Mouse (Mus musculus): ENCODE measurements around the gene Enc1. TPM values are rescaled to one million over a fixed set of nuclear protein-coding genes. Genes with fewer than 3 reads are reported as not detected.

Enc1 gene
- total and polyA plus RNA-seq, 3 experiments, result 3.7 to 7.0 (median 6.4) TPM

DNA sequence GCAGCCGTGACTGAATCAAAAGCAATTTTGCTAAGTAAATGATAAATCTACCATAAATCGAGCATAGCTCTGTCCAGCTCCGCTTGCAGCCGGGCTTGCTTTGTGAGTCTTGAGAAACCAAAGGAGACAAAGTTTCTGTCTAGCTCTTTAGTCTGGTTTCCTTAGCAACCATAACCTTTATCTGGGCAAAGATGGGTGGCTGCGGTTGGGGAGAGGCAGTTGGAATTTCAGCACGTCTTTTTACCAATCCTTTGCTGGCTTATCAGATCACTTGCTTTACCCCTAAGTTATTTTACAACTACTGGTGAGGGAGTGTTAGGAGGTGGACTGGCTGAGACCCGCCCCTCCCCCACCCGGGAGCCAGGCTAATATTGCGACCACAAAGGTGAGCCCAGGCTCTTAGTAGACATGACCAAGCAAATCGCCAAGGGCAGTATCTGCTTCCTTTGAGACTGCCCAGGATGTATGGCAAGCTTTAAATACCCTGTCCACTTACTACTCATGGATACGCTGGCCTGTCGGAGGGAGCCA, 16.0 kb downstream of the Enc1 start:
- DNase-seq (ENCODE audit: extremely low read depth), result no peak

DNA sequence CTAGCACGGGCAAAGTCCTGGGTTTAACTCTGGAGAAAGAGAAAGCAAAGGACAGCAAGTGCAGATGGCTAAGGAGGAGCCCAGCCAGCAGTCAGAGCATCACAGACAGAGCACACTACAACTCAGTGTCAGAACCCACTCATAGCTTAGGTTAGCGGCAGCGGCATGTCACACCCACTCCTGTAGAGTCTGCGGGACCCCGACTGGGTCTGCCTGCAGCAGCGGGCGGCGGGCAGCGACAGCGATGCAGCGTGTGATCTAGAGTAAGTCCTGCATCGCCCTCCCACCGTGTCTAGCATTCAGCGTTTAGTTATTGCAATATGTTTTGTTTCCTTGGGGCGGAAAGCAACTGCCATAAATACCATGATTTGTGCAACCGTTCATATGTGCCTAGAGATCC, 18.4 kb downstream of the Enc1 start:
- H3K4me3 ChIP-seq (replicated peaks in 1 of 3; ENCODE audit: low read depth in 2 of 3, low read length in 2 of 3, poor library complexity in 1 of 3), result no peak overlapping the region

More for the DNA sequence above, 16.0 kb downstream of the Enc1 start:
- Histone ChIP-seq H3K79me2 (replicated peaks; ENCODE audit: control insufficient read depth, extremely low read depth, insufficient read depth, poor library complexity, severe bottlenecking) (no peaks in the 10 kb centered on the region), H3K36me3 (replicated peaks in 1 of 2; ENCODE audit: control insufficient read depth in 1 of 2, insufficient read depth in 1 of 2, low read length in 1 of 2) (peaks cover 0 to 7% of the 10 kb centered on the region in 2 experiments), H3K27ac (ENCODE audit: insufficient read depth, low read depth) (no peak overlapping the region), H3K4me2 (ENCODE audit: insufficient read depth, low read depth, poor library complexity, severe bottlenecking) (no peak overlapping the region), H3K9ac (ENCODE audit: insufficient read depth, low read depth) (no peak overlapping the region), H3K4me3 (replicated peaks in 1 of 3; ENCODE audit: low read depth in 2 of 3, low read length in 2 of 3, poor library complexity in 1 of 3) (no peak overlapping the region), H3K4me1 (ENCODE audit: control insufficient read depth in 1 of 2, insufficient read depth in 2 of 2) (peaks cover 0 to 4% of the 10 kb centered on the region in 2 experiments; a peak in 1 of 4 replicates), H3K27me3 (replicated peaks) (no peaks in the 10 kb centered on the region), H3K9me3 (replicated peaks; ENCODE audit: low read length) (no peaks in the 10 kb centered on the region)
- dilution Hi-C loops (cut with MboI; ENCODE audit: extremely low pct_ligation_motif_present, extremely low pct_unique_long_range_greater_than_20kb, low sequenced_read_pairs), result no loop called here
- in situ Hi-C loops (cut with MboI; ENCODE audit: low pct_ligation_motif_present, low pct_unique_long_range_greater_than_20kb, low sequenced_read_pairs), result no loop called here
- TF ChIP-seq ZNF384 (IDR thresholded peaks at IDR 0.05; ENCODE audit: low read depth, low read length) (no peak), MAX (IDR thresholded peaks at IDR 0.05; ENCODE audit: low read length) (no peak)

DNA sequence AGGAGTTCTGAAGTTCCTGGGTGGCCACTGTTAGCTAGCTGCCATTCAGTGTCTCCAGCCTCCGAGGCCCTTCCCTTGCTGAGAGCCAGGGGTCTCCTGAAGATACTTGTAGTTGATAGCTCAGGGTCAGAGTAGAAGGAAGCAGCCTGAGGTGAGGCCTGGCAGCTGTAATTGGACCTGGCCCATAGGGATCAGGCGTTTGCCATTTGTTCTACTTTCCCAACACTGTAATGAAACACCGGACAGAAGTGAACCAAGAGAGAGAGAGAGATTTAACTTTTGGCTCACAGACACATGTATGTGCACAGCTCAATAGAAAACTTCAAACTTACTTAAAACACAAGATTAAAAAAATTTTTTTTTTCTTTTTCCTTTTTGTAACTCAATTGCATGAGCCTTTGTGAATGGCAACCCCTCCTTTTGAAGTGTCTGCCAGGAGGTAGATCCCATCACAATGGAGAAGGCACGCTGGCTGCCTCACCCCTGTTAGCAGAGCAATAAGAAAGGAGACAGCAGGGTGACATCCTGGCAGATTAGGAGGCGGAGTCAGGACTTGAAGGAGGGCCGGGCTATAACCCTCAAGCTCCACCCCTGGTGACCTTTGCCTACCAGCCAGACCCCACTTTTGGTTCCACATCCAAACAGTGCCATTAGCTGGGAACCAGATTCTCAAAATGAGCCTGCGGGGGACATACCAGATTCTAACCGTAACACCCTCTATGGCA, 19.7 kb downstream of the Enc1 start:
- DNase-seq (ENCODE audit: extremely low read depth), result no peak
- Histone ChIP-seq H3K4me2 (ENCODE audit: insufficient read depth, low read depth, poor library complexity, severe bottlenecking) (no peak overlapping the region), H3K9me3 (replicated peaks; ENCODE audit: low read length) (peaks cover 17% of the 10 kb centered on the region), H3K4me3 (replicated peaks in 1 of 3; ENCODE audit: low read depth in 2 of 3, low read length in 2 of 3, poor library complexity in 1 of 3) (no peak overlapping the region), H3K9ac (ENCODE audit: insufficient read depth, low read depth) (no peak overlapping the region), H3K4me1 (ENCODE audit: control insufficient read depth in 1 of 2, insufficient read depth in 2 of 2) (no peaks in the 10 kb centered on the region), H3K36me3 (replicated peaks in 1 of 2; ENCODE audit: control insufficient read depth in 1 of 2, insufficient read depth in 1 of 2, low read length in 1 of 2) (no peaks in the 10 kb centered on the region), H3K79me2 (replicated peaks; ENCODE audit: control insufficient read depth, extremely low read depth, insufficient read depth, poor library complexity, severe bottlenecking) (no peaks in the 10 kb centered on the region), H3K27me3 (replicated peaks) (no peaks in the 10 kb centered on the region), H3K27ac (ENCODE audit: insufficient read depth, low read depth) (no peak overlapping the region)
- in situ Hi-C loops (cut with MboI; ENCODE audit: low pct_ligation_motif_present, low pct_unique_long_range_greater_than_20kb, low sequenced_read_pairs) (no loop called here), dilution Hi-C loops (cut with MboI; ENCODE audit: extremely low pct_ligation_motif_present, extremely low pct_unique_long_range_greater_than_20kb, low sequenced_read_pairs) (no loop called here)
- TF ChIP-seq PAX5 (IDR thresholded peaks at IDR 0.05; ENCODE audit: low read length) (no peak), UBTF (IDR thresholded peaks at IDR 0.05; ENCODE audit: low read depth, low read length) (no peak), EP300 (IDR thresholded peaks at IDR 0.05; ENCODE audit: low read length) (no peak), TBP (conservative IDR thresholded peaks at IDR 0.05; ENCODE audit: low read depth, low read length) (no peak), GABPA (IDR thresholded peaks at IDR 0.05; ENCODE audit: insufficient replicate concordance, low read depth, low read length) (no peak), USF1 (IDR thresholded peaks at IDR 0.05; ENCODE audit: low read depth, low read length) (no peak), CHD2 (IDR thresholded peaks at IDR 0.05; ENCODE audit: low read length) (no peak)

More for the DNA sequence above, 18.4 kb downstream of the Enc1 start:
- Histone ChIP-seq H3K27me3 (replicated peaks) (no peaks in the 10 kb centered on the region), H3K27ac (ENCODE audit: insufficient read depth, low read depth) (no peak overlapping the region), H3K79me2 (replicated peaks; ENCODE audit: control insufficient read depth, extremely low read depth, insufficient read depth, poor library complexity, severe bottlenecking) (no peaks in the 10 kb centered on the region), H3K36me3 (replicated peaks in 1 of 2; ENCODE audit: control insufficient read depth in 1 of 2, insufficient read depth in 1 of 2, low read length in 1 of 2) (no peaks in the 10 kb centered on the region), H3K4me2 (ENCODE audit: insufficient read depth, low read depth, poor library complexity, severe bottlenecking) (no peak overlapping the region), H3K4me1 (ENCODE audit: control insufficient read depth in 1 of 2, insufficient read depth in 2 of 2) (no peaks in the 10 kb centered on the region), H3K9me3 (replicated peaks; ENCODE audit: low read length) (peaks cover 10% of the 10 kb centered on the region), H3K9ac (ENCODE audit: insufficient read depth, low read depth) (no peak overlapping the region)
- no peak for DNase-seq (ENCODE audit: extremely low read depth)
- in situ Hi-C loops (cut with MboI; ENCODE audit: low pct_ligation_motif_present, low pct_unique_long_range_greater_than_20kb, low sequenced_read_pairs), result no loop called here
- dilution Hi-C loops (cut with MboI; ENCODE audit: extremely low pct_ligation_motif_present, extremely low pct_unique_long_range_greater_than_20kb, low sequenced_read_pairs), result no loop called here
- TF ChIP-seq MAFK (IDR thresholded peaks at IDR 0.05; ENCODE audit: insufficient replicate concordance, low read length) (no peak), HCFC1 (IDR thresholded peaks at IDR 0.05; ENCODE audit: low read depth, low read length) (no peak), PAX5 (IDR thresholded peaks at IDR 0.05; ENCODE audit: low read length) (no peak), JUN (IDR thresholded peaks at IDR 0.05; ENCODE audit: insufficient read depth, low read depth, low read length) (no peak), POLR2AphosphoS2 (IDR thresholded peaks at IDR 0.05; ENCODE audit: low read depth, low read length) (no peak), TBP (conservative IDR thresholded peaks at IDR 0.05; ENCODE audit: low read depth, low read length) (no peak), USF1 (IDR thresholded peaks at IDR 0.05; ENCODE audit: low read depth, low read length) (no peak), ELF1 (IDR thresholded peaks at IDR 0.05; ENCODE audit: low read depth, low read length) (no peak), IRF4 (IDR thresholded peaks at IDR 0.05; ENCODE audit: low read depth, low read length) (no peak), MXI1 (IDR thresholded peaks at IDR 0.05; ENCODE audit: low read depth, low read length) (no peak), KAT2A (IDR thresholded peaks at IDR 0.05; ENCODE audit: insufficient replicate concordance, low read length) (no peak), NELFE (IDR thresholded peaks at IDR 0.05; ENCODE audit: low read depth, low read length) (no peak), GABPA (IDR thresholded peaks at IDR 0.05; ENCODE audit: insufficient replicate concordance, low read depth, low read length) (no peak), CHD1 (IDR thresholded peaks at IDR 0.05; ENCODE audit: low read depth, low read length) (no peak)

Data from CH12.LX (cell line).